Mouse (Mus musculus) cerebellum, adult 8-10 months (tissue): ENCODE data around the gene Olfr523.
"Not testable (repeated sequence)": the region's sequence is repeated elsewhere in the genome, so short reads cannot be mapped to it uniquely, and the experiment has no call there.

Experiments
- DNase-seq: peaks from one replicate; pipeline ENCODE4 v3.0.0; 2022

Olfr523 gene

GRCm38 (mm10) chr7:140172936-140173335 is at the start of gene Olfr523:
Gene Olfr523, plus strand, starts transcription at chr7:140173217.
- peak; percentile 54 for DNase-seq

- no peak for DNase-seq
Observed at GRCm38 (mm10) chr7:140124382-140124781, 48.6 kb upstream of the Olfr523 start.

GRCm38 (mm10) chr7:140125278-140126021 is 47.6 kb upstream of the Olfr523 start:
- DNase-seq: peak; percentile 92

- no peak for DNase-seq
Observed at GRCm38 (mm10) chr7:140126022-140126350, 47.0 kb upstream of the Olfr523 start.

GRCm38 (mm10) chr7:140126934-140127333 is 46.1 kb upstream of the Olfr523 start:
- no peak for DNase-seq

GRCm38 (mm10) chr7:140127911-140128310 is 45.1 kb upstream of the Olfr523 start:
- no peak for DNase-seq

GRCm38 (mm10) chr7:140132184-140132583 is 40.8 kb upstream of the Olfr523 start:
- not testable (repeated sequence) for DNase-seq

- DNase-seq: not testable (repeated sequence)
Observed at GRCm38 (mm10) chr7:140134033-140134432, 39.0 kb upstream of the Olfr523 start.

GRCm38 (mm10) chr7:140135106-140135770 is 37.8 kb upstream of the Olfr523 start:
- DNase-seq: no peak

- DNase-seq: peak; percentile 98
Observed at GRCm38 (mm10) chr7:140137135-140138020, 35.6 kb upstream of the Olfr523 start, which contains the start of gene Mtg1. Gene Mtg1, plus strand, starts transcription at chr7:140137564.

- DNase-seq: no peak
Observed at GRCm38 (mm10) chr7:140138021-140138310, 35.1 kb upstream of the Olfr523 start.

GRCm38 (mm10) chr7:140141350-140141749 is 31.7 kb upstream of the Olfr523 start:
- DNase-seq: peak; percentile 68

GRCm38 (mm10) chr7:140144550-140144949 is 28.5 kb upstream of the Olfr523 start:
- no peak for DNase-seq

GRCm38 (mm10) chr7:140153383-140153782 is 19.6 kb upstream of the Olfr523 start:
- peak; percentile 66 for DNase-seq

GRCm38 (mm10) chr7:140153829-140154217 is 19.2 kb upstream of the Olfr523 start:
- no peak for DNase-seq

GRCm38 (mm10) chr7:140154218-140154927 is 18.6 kb upstream of the Olfr523 start, which contains the start of gene Sprn:
Gene Sprn, minus strand, starts transcription at chr7:140154877.
- DNase-seq: peak; percentile 66

GRCm38 (mm10) chr7:140160363-140160762 is 12.7 kb upstream of the Olfr523 start:
- no peak for DNase-seq

GRCm38 (mm10) chr7:140164664-140165063 is 8.4 kb upstream of the Olfr523 start, which contains the start of gene Olfr522:
Gene Olfr522, minus strand, starts transcription at chr7:140164764.
- DNase-seq: no peak

GRCm38 (mm10) chr7:140167950-140168349 is 5.1 kb upstream of the Olfr523 start:
- no peak for DNase-seq

GRCm38 (mm10) chr7:140169386-140169785 is 3.6 kb upstream of the Olfr523 start:
- DNase-seq: no peak

- DNase-seq: no peak
Observed at GRCm38 (mm10) chr7:140170863-140171262, 2.2 kb upstream of the Olfr523 start.

- DNase-seq: no peak
Observed at GRCm38 (mm10) chr7:140179176-140179575, 6.2 kb downstream of the Olfr523 start.

- DNase-seq: no peak
Observed at GRCm38 (mm10) chr7:140180692-140181091, 7.7 kb downstream of the Olfr523 start.
